Mouse (Mus musculus): ENCODE measurements around the gene Gsn. TPM values are rescaled to one million over a fixed set of nuclear protein-coding genes. Genes with fewer than 3 reads are reported as not detected.

The Gsn gene
- total RNA-seq, 1 experiment = 165 TPM

DNA sequence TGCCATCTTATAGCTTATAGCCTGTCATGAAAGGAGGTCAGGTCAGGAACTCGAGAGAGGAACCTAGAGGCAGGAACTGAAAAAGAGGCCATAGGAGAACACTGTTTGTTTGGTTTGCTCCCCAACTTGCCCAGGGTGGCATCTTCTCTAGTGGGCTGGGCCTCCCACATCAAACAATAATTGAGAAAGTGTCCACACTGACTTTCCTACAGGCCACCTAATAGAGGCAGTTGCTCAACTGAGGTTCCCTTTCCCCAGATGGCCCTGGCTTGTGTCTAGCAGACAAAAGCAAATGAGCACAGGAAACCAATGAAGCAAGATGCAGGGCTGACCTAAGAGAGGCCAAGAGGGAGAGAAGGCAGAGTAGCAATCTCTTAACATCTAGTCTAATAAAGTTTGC lies 52.0 kb downstream of the Gsn start:
- no peak for TF ChIP-seq HCFC1 (IDR thresholded peaks at IDR 0.05; ENCODE audit: borderline replicate concordance, insufficient read depth, low read length)
- TF ChIP-seq CHD2 (IDR thresholded peaks at IDR 0.05; ENCODE audit: low read depth, low read length) = no peak
- TF ChIP-seq ZNF384 (IDR thresholded peaks at IDR 0.05; ENCODE audit: low read depth, low read length) = no peak
- no peak for TF ChIP-seq ZC3H11A (IDR thresholded peaks at IDR 0.05; ENCODE audit: borderline replicate concordance, low read depth, low read length)
- no peak for TF ChIP-seq MAFK (IDR thresholded peaks at IDR 0.05; ENCODE audit: insufficient read depth, low read depth, low read length)
- in situ Hi-C loops (cut with MboI; ENCODE audit: low sequenced_read_pairs in 2 of 2, unreplicated experiment in 2 of 2) = no loop called here
- H3K36me3 ChIP-seq (ENCODE audit: control insufficient read depth, insufficient read depth, low read length, poor library complexity, severe bottlenecking) = no peaks in the 10 kb centered on the region
- H3K4me1 ChIP-seq (ENCODE audit: control insufficient read depth in 2 of 2, insufficient read depth in 2 of 2, low read length in 2 of 2, poor library complexity in 1 of 2) = no peaks in the 10 kb centered on the region
- H3K9me3 ChIP-seq (ENCODE audit: control insufficient read depth, insufficient read depth, low read depth, low read length) = no peaks in the 10 kb centered on the region
- no peak overlapping the region for H3K9ac ChIP-seq (ENCODE audit: insufficient read depth, low read depth, low read length, poor library complexity, severe bottlenecking)
- no peak overlapping the region for H3K4me3 ChIP-seq (ENCODE audit: insufficient read depth in 1 of 2, low read depth in 1 of 2, low read length in 2 of 2, poor library complexity in 1 of 2, severe bottlenecking in 1 of 2)
- DNase-seq (ENCODE audit: low read depth, low spot score) = no peak
- H3K27ac ChIP-seq (ENCODE audit: insufficient read depth, low read depth, low read length, poor library complexity, severe bottlenecking) = no peak overlapping the region

GRCm38 (mm10) chr2:35309906-35310493 lies 53.8 kb downstream of the Gsn start:
- Histone ChIP-seq H3K4me1 (ENCODE audit: control insufficient read depth in 2 of 2, insufficient read depth in 2 of 2, low read length in 2 of 2, poor library complexity in 1 of 2) (no peaks in the 10 kb centered on the region), H3K9ac (ENCODE audit: insufficient read depth, low read depth, low read length, poor library complexity, severe bottlenecking) (no peak overlapping the region), H3K4me3 (ENCODE audit: insufficient read depth in 1 of 2, low read depth in 1 of 2, low read length in 2 of 2, poor library complexity in 1 of 2, severe bottlenecking in 1 of 2) (no peak overlapping the region), H3K27ac (ENCODE audit: insufficient read depth, low read depth, low read length, poor library complexity, severe bottlenecking) (no peak overlapping the region), H3K9me3 (ENCODE audit: control insufficient read depth, insufficient read depth, low read depth, low read length) (no peaks in the 10 kb centered on the region), H3K36me3 (ENCODE audit: control insufficient read depth, insufficient read depth, low read length, poor library complexity, severe bottlenecking) (no peaks in the 10 kb centered on the region)
- TF ChIP-seq CHD2 (IDR thresholded peaks at IDR 0.05; ENCODE audit: low read depth, low read length) (no peak), ZNF384 (IDR thresholded peaks at IDR 0.05; ENCODE audit: low read depth, low read length) (no peak), ZC3H11A (IDR thresholded peaks at IDR 0.05; ENCODE audit: borderline replicate concordance, low read depth, low read length) (no peak), MAFK (IDR thresholded peaks at IDR 0.05; ENCODE audit: insufficient read depth, low read depth, low read length) (no peak), HCFC1 (IDR thresholded peaks at IDR 0.05; ENCODE audit: borderline replicate concordance, insufficient read depth, low read length) (no peak)
- in situ Hi-C loops (cut with MboI; ENCODE audit: low sequenced_read_pairs in 2 of 2, unreplicated experiment in 2 of 2) = no loop called here
- no peak for DNase-seq (ENCODE audit: low read depth, low spot score)

DNA sequence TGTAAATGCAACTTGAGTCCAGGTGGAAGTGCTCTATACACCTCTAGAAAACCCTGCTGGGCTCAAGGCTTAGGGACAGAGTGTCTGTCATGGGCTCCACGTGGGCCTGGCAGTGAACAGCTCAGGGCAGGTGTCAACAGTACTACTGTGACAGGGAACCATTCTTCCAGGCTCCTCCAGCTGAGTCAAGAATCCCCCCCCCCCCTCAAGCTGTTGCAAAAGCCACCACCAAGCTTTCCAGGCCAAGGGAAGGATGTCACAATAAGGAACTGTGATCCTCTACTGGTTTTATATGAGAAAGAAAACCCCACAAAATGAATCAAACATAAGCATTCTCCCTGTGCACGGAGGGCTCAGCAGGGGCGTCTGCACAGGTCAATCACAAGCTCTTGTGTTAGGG lies 58.1 kb downstream of the Gsn start:
- Histone ChIP-seq H3K9me3 (ENCODE audit: control insufficient read depth, insufficient read depth, low read depth, low read length) (no peaks in the 10 kb centered on the region), H3K9ac (ENCODE audit: insufficient read depth, low read depth, low read length, poor library complexity, severe bottlenecking) (no peak overlapping the region), H3K27ac (ENCODE audit: insufficient read depth, low read depth, low read length, poor library complexity, severe bottlenecking) (no peak overlapping the region), H3K36me3 (ENCODE audit: control insufficient read depth, insufficient read depth, low read length, poor library complexity, severe bottlenecking) (no peaks in the 10 kb centered on the region), H3K4me1 (ENCODE audit: control insufficient read depth in 2 of 2, insufficient read depth in 2 of 2, low read length in 2 of 2, poor library complexity in 1 of 2) (no peaks in the 10 kb centered on the region), H3K4me3 (ENCODE audit: insufficient read depth in 1 of 2, low read depth in 1 of 2, low read length in 2 of 2, poor library complexity in 1 of 2, severe bottlenecking in 1 of 2) (no peak overlapping the region)
- TF ChIP-seq MAFK (IDR thresholded peaks at IDR 0.05; ENCODE audit: insufficient read depth, low read depth, low read length) (no peak), HCFC1 (IDR thresholded peaks at IDR 0.05; ENCODE audit: borderline replicate concordance, insufficient read depth, low read length) (no peak), ZNF384 (IDR thresholded peaks at IDR 0.05; ENCODE audit: low read depth, low read length) (no peak), CHD2 (IDR thresholded peaks at IDR 0.05; ENCODE audit: low read depth, low read length) (no peak)
- no peak for DNase-seq (ENCODE audit: low read depth, low spot score)
- in situ Hi-C loops (cut with MboI; ENCODE audit: low sequenced_read_pairs in 2 of 2, unreplicated experiment in 2 of 2) = no loop called here

DNA sequence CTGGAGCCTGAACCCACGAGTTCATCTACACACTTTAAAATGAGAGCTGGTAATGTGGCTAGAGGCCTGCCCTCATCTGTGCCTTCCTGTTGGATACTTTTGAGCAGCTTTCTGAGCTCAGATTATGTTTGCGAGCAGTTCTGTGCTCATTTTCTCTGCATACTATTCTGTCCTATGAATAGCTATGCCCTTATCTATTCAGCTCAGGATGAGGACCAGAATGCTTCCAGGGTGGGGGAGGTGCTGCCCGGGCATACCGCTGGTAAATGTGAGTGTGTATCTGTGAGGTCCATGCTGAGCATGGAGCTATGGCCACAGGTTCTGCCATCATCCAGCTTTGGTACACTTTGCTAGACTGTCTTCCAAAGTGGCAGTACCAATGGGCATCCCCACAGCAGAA lies 61.4 kb downstream of the Gsn start:
- DNase-seq (ENCODE audit: low read depth, low spot score) = no peak
- H3K36me3 ChIP-seq (ENCODE audit: control insufficient read depth, insufficient read depth, low read length, poor library complexity, severe bottlenecking) = no peaks in the 10 kb centered on the region; the same call in 1 of the 2 replicates
- no peak overlapping the region for H3K9ac ChIP-seq (ENCODE audit: insufficient read depth, low read depth, low read length, poor library complexity, severe bottlenecking)
- 0 out of 4 replicates have a peak, but pooled peaks cover 0 to 2% of the 10 kb centered on the region in 2 experiments for H3K4me1 ChIP-seq (ENCODE audit: control insufficient read depth in 2 of 2, insufficient read depth in 2 of 2, low read length in 2 of 2, poor library complexity in 1 of 2)
- in situ Hi-C loops (cut with MboI; ENCODE audit: low sequenced_read_pairs in 2 of 2, unreplicated experiment in 2 of 2) = no loop called here
- H3K9me3 ChIP-seq (ENCODE audit: control insufficient read depth, insufficient read depth, low read depth, low read length) = no peaks in the 10 kb centered on the region
- H3K27ac ChIP-seq (ENCODE audit: insufficient read depth, low read depth, low read length, poor library complexity, severe bottlenecking) = no peak overlapping the region
- no peak for TF ChIP-seq ZC3H11A (IDR thresholded peaks at IDR 0.05; ENCODE audit: borderline replicate concordance, low read depth, low read length)
- no peak for TF ChIP-seq ZNF384 (IDR thresholded peaks at IDR 0.05; ENCODE audit: low read depth, low read length)
- TF ChIP-seq CHD2 (IDR thresholded peaks at IDR 0.05; ENCODE audit: low read depth, low read length) = no peak
- no peak for TF ChIP-seq MAFK (IDR thresholded peaks at IDR 0.05; ENCODE audit: insufficient read depth, low read depth, low read length)
- no peak for TF ChIP-seq HCFC1 (IDR thresholded peaks at IDR 0.05; ENCODE audit: borderline replicate concordance, insufficient read depth, low read length)
- no peak overlapping the region for H3K4me3 ChIP-seq (ENCODE audit: insufficient read depth in 1 of 2, low read depth in 1 of 2, low read length in 2 of 2, poor library complexity in 1 of 2, severe bottlenecking in 1 of 2)

Measured in ES-E14 (cell line).